Comparison of ENCODE assay signal across 7 mouse cellular contexts in genomic region chr4:137920500-137920961, GRCm38 (mm10). TPM values are rescaled to one million over a fixed set of nuclear protein-coding genes. Genes with fewer than 3 reads are reported as not detected.
DNase-seq lines count a peak whose midpoint lies in the region; ATAC-seq and TF ChIP-seq lines count a peak whose summit lies in the region.

No protein-coding gene starts in this region.

- H3K9me3 ChIP-seq in forebrain, postnatal 0 days (ENCODE audit: low read length): no peaks in the 10 kb centered on the region
- no peaks in the 10 kb centered on the region for H3K9me3 ChIP-seq in intestine, embryonic 15.5 days
- H3K9me3 ChIP-seq in lung, postnatal 0 days (ENCODE audit: low read length): no peaks in the 10 kb centered on the region

- no peaks in the 10 kb centered on the region; the same call in 1 of the 2 replicates for H3K36me3 ChIP-seq in forebrain, postnatal 0 days (ENCODE audit: insufficient read depth)
- H3K36me3 ChIP-seq in intestine, embryonic 15.5 days: peaks cover 10% of the 10 kb centered on the region; the same call in 1 of the 2 replicates
- H3K36me3 ChIP-seq in lung, postnatal 0 days (ENCODE audit: insufficient read depth, low read length): no peaks in the 10 kb centered on the region

- TF ChIP-seq CTCF in forebrain, postnatal 0 days (IDR thresholded peaks at IDR 0.05; ENCODE audit: low read depth): no peak
- TF ChIP-seq CTCF in lung, postnatal 0 days (IDR thresholded peaks at IDR 0.05): no peak

- peak overlapping the region; percentile 45 for H3K27ac ChIP-seq in forebrain, postnatal 0 days (ENCODE audit: low read depth, low read length)
- peak overlapping the region; percentile 90 for H3K27ac ChIP-seq in intestine, embryonic 15.5 days
- peak overlapping the region; percentile 80 for H3K27ac ChIP-seq in lung, postnatal 0 days (ENCODE audit: low read length)

- WGBS in forebrain, postnatal 0 days: 24% methylated on average over 10 of the region's 10 CpGs
- WGBS in intestine, embryonic 15.5 days: 29% methylated on average over 10 of the region's 10 CpGs
- WGBS in lung, postnatal 0 days: 9% methylated on average over 10 of the region's 10 CpGs

- peak; percentile 39 for DNase-seq in embryo, embryonic 11.5 days (ENCODE audit: low read depth, low spot score)
- no peak for DNase-seq in forebrain, postnatal 0 days
- peak; percentile 67 for DNase-seq in lung, postnatal 0 days (ENCODE audit: low spot score)
- no peak for DNase-seq in Muller cell, postnatal 12 days (ENCODE audit: inconsistent ontology term)
- DNase-seq in testis, postnatal 14 days (ENCODE audit: low spot score): no peak
- no peak for DNase-seq in ovary, postnatal 10 days (ENCODE audit: low spot score)

- no peak for ATAC-seq in forebrain, postnatal 0 days
- peak; percentile 58; the same call in 1 of the 2 replicates for ATAC-seq in intestine, embryonic 15.5 days
- peak; percentile 63 for ATAC-seq in lung, postnatal 0 days

- no peak overlapping the region for H3K9ac ChIP-seq in forebrain, postnatal 0 days
- H3K9ac ChIP-seq in intestine, embryonic 15.5 days: 0 out of 2 replicates have a peak overlapping the region, but pooled peaks have one; percentile 11
- no peak overlapping the region; the same call in 1 of the 2 replicates for H3K9ac ChIP-seq in lung, postnatal 0 days (replicated peaks; ENCODE audit: low read depth)

- peak; percentile 10; the same call in 1 of the 2 replicates for TF ChIP-seq EP300 in lung, postnatal 0 days (IDR thresholded peaks at IDR 0.05)

- H3K4me1 ChIP-seq in forebrain, postnatal 0 days (ENCODE audit: insufficient read depth): no peaks in the 10 kb centered on the region
- H3K4me1 ChIP-seq in intestine, embryonic 15.5 days (replicated peaks): peaks cover 46% of the 10 kb centered on the region
- H3K4me1 ChIP-seq in lung, postnatal 0 days (ENCODE audit: insufficient read depth, low read depth, low read length): peaks cover 3% of the 10 kb centered on the region; the same call in 1 of the 2 replicates

- no peak overlapping the region for H3K4me3 ChIP-seq in forebrain, postnatal 0 days (ENCODE audit: low read depth, low read length)
- peak overlapping the region; percentile 17; the same call in 1 of the 2 replicates for H3K4me3 ChIP-seq in intestine, embryonic 15.5 days (replicated peaks)
- 0 out of 2 replicates have a peak overlapping the region, but pooled peaks have one; percentile 6 for H3K4me3 ChIP-seq in lung, postnatal 0 days (ENCODE audit: low read depth, low read length)

- H3K27me3 ChIP-seq in forebrain, postnatal 0 days (ENCODE audit: insufficient read depth, low read length): no peaks in the 10 kb centered on the region
- H3K27me3 ChIP-seq in intestine, embryonic 15.5 days (replicated peaks): no peaks in the 10 kb centered on the region
- H3K27me3 ChIP-seq in lung, postnatal 0 days (replicated peaks; ENCODE audit: insufficient read depth, low read length): no peaks in the 10 kb centered on the region

- no peak overlapping the region for H3K4me2 ChIP-seq in forebrain, postnatal 0 days (ENCODE audit: low read depth)
- peak overlapping the region; percentile 53 for H3K4me2 ChIP-seq in intestine, embryonic 15.5 days (replicated peaks)
- H3K4me2 ChIP-seq in lung, postnatal 0 days (replicated peaks; ENCODE audit: low read depth, low read length): peak overlapping the region; percentile 32

RNA-seq across cellular contexts. Expression of gene Ece1, which starts 58.5 kb away (rescaled TPM):
- total RNA-seq in forebrain, postnatal 0 days (2014; rRNA removed): 24.1 and 32.1 TPM in 2 replicates
- polyA plus RNA-seq in forebrain, postnatal 0 days (2015; fragmentation: Nextera tagmentation; extraction: Ambion mirVana): 14.4 and 16.2 TPM in 2 replicates
- 56.0 and 60.1 TPM in 2 replicates for polyA plus RNA-seq in intestine, embryonic 15.5 days (2015; fragmentation: Nextera tagmentation; extraction: Ambion mirVana)
- polyA plus RNA-seq in lung, postnatal 0 days (2015; fragmentation: Nextera tagmentation; extraction: Ambion mirVana): 65.7 and 80.9 TPM in 2 replicates

Comparison
In these comparisons a context has a peak if more than half of its experiments do, and no peak if none do; other contexts are left out.
1. DNase-seq: peak in embryo, embryonic 11.5 days (single experiment) and lung, postnatal 0 days (single experiment); none in forebrain, postnatal 0 days (single experiment), Muller cell, postnatal 12 days (single experiment), testis, postnatal 14 days (single experiment) and ovary, postnatal 10 days (single experiment).
2. Peak in every context shown above with its lines, with median percentiles within 50 percentile points of each other: H3K27ac ChIP-seq.